Mouse (Mus musculus): ENCODE measurements at regions not wholly inside any gene's neighbourhood (a gene's known extent, or its start where the extent isn't known, plus 50 kb on each side); places are given as distances from the start of the nearest gene placed in this dataset.

DNA sequence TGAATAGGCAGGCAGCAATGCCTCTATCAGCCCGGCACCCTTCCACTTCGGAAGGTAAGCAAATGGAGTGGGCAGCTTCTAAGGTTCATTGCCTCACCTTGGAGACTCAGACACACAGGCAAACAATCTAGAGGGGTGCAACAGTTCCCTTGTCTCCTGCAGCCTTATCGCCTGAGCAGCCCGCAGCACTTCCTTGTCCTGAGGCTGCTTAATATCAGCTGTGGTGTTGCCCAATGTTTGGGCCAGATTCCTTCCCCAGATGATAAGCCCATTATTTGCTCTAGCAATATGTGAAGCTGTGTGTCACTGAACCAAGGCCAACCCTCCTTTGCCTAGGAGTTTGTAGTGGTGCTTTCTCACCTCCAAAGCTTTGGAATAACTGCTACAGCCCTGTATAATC is 58.8 kb upstream of the Gpr141 start:
- no peak for TF ChIP-seq CTCF (conservative IDR thresholded peaks at IDR 0.05; ENCODE audit: low read length)
- TF ChIP-seq POU5F1 (IDR thresholded peaks at IDR 0.05; ENCODE audit: borderline replicate concordance, low read length): no peak
- no peak for TF ChIP-seq NANOG (IDR thresholded peaks at IDR 0.05; ENCODE audit: borderline replicate concordance, low read length)

All from E14TG2a.4 (cell line).